Mouse (Mus musculus): ENCODE results near the gene Cabp4. TPM values are rescaled to one million over a fixed set of nuclear protein-coding genes. Genes with fewer than 3 reads are reported as not detected.

Cabp4 gene
- polyA plus RNA-seq, 1 experiment from 2014 or later, result not detected

DNA sequence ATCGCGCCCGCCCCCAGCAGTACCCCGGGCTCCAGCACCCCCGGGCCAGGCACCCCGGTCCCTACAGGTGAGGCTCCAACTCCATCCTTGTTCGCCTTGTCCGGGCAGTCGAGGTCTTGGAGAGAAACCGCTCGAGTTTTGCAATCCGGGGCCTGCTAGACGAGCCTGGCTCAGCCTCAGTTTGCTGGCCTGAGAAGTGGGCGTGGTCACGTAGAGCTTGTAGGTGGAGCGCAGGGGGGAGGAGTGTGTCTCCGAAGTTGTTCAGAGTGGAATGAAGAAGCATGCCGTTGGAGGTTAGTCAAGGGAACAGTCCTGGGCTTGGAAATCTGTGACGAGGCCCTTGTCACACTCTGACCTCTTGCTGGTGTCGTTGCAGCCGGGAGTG is 46.4 kb downstream of the Cabp4 start:
- Histone ChIP-seq H3K4me1 (peaks cover 49% of the 10 kb centered on the region), H3K36me3 (0 out of 2 replicates have a peak, but pooled peaks cover 3% of the 10 kb centered on the region), H3K27ac (replicated peaks) (peak overlapping the region; percentile 76), H3K9ac (peak overlapping the region; percentile 79), H3K4me2 (peak overlapping the region; percentile 80), H3K4me3 (peak overlapping the region; percentile 76), H3K27me3 (replicated peaks) (peaks cover 30% of the 10 kb centered on the region), H3K9me3 (no peaks in the 10 kb centered on the region)
- WGBS, result 2% methylated on average over 21 of the region's 21 CpGs
- ATAC-seq (ENCODE audit: extremely low read depth, insufficient number of reproducible peaks, low FRiP score, low TSS enrichment), result peak; percentile 48

DNA sequence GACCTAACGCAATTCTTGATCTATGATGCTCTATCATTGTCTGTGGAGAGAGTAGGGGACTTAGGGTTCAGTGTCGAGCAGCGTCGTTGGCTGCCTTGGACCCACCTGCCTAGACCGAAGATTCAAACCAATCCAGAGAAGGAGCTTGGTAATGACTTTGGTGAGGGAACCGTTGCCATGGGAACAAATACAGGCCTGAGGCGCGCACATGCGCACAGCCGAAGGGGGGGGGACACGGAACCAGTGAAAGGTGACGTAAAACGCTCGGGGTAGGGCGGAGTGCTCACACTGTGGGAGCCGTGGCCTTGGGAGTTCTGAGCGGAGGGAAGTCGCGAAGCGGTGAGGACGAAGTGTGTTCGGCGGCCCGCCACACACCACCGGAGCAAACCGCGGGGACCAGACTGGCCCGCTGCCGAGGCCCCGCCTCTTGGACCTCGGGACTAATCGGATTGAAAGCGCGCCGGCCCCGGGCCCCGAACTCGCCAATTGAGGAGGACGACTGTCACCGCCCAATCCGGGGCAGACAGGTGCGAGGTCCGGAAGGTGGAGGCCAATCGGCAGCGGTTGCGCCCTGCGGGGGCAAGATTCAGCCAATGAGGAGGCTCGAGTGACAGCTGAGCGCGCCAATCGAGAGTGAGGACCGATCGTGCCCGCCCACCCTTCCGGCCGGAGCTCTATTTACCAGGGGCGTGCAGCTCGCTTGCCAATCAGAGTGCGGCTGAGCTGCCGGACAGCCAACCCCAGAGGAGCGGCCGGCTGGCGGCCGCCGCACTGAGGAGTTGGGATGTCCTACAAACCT is 47.0 kb downstream of the Cabp4 start, which contains the start of gene Cdk2ap2:
Gene Cdk2ap2 (plus strand): TSS at position 541 of the 799 bp plus-strand sequence.
- under 1% methylated on average over 65 of the region's 65 CpGs for WGBS

DNA sequence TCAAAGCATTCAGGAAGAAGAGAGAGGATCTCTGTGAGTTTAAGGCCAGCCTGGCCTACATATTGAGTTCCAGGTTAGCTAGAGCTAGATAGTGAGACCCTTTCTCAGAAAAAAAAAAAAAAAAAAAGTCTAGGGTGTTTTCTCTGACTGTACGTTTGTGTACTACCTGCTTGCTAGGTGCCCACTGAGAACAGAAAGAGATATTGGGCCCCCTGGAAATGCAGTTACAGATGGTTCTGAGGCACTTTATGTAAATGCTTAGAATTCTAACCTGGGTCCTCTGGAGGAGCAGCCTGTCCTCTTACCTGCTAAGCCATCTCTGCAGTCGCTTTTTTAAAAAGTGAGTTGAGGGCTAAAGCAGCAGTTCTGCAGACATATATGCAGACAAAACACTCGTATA is 48.0 kb downstream of the Cabp4 start:
- peaks cover 13% of the 10 kb centered on the region for H3K27me3 ChIP-seq (replicated peaks)
- H3K9me3 ChIP-seq, result no peaks in the 10 kb centered on the region
- H3K4me2 ChIP-seq, result peak overlapping the region; percentile 80; the same call in 1 of the 2 replicates
- WGBS, result 60% methylated on average over 3 of the region's 3 CpGs
- H3K36me3 ChIP-seq, result no peaks in the 10 kb centered on the region
- H3K27ac ChIP-seq (replicated peaks), result no peak overlapping the region
- H3K4me1 ChIP-seq, result peaks cover 44% of the 10 kb centered on the region
- H3K4me3 ChIP-seq, result 0 out of 2 replicates have a peak overlapping the region, but pooled peaks have one; percentile 76
- no peak overlapping the region for H3K9ac ChIP-seq
- ATAC-seq (ENCODE audit: extremely low read depth, insufficient number of reproducible peaks, low FRiP score, low TSS enrichment), result no peak

More for the DNA sequence above, 47.0 kb downstream of the Cabp4 start, which contains the start of gene Cdk2ap2:
- Histone ChIP-seq H3K36me3 (no peaks in the 10 kb centered on the region), H3K9ac (peak within 1 kb of the TSS; percentile 82), H3K4me2 (peak within 1 kb of the TSS; percentile 80), H3K27me3 (replicated peaks) (peaks cover 24% of the 10 kb centered on the region), H3K9me3 (no peaks in the 10 kb centered on the region), H3K27ac (replicated peaks) (peak within 1 kb of the TSS; percentile 87), H3K4me1 (peaks cover 49% of the 10 kb centered on the region), H3K4me3 (peak within 1 kb of the TSS; percentile 76)
- ATAC-seq (ENCODE audit: extremely low read depth, insufficient number of reproducible peaks, low FRiP score, low TSS enrichment), result peak; percentile 89

DNA sequence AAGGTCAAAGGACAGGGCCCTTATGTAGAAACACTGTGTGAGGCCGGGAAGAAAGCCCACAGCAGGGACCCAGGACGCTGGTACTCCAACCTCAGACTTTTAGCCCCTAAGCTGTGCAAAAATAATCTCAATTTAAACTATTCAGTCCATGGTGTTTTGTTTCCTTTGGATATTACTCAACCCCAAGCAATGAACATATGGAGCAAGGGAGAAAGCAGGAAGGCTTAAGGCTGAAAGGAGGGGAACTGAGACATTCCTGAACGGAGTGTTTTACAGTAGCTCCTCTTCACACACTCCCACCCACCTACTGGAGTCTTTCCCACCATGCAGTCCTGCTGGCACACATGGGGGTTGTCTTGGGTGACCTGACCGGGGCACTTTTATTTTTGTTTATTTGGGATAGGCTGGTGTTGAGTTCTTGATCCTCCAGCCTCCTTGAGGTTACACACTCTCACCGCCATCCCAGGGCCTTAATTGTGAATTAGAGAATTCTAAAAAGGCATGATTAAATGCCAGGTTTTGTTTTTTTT is 49.0 kb downstream of the Cabp4 start:
- H3K4me3 ChIP-seq, result no peak overlapping the region
- H3K4me1 ChIP-seq, result peaks cover 34% of the 10 kb centered on the region
- no peak for ATAC-seq (ENCODE audit: extremely low read depth, insufficient number of reproducible peaks, low FRiP score, low TSS enrichment)
- H3K4me2 ChIP-seq, result no peak overlapping the region
- H3K9ac ChIP-seq, result no peak overlapping the region
- no peaks in the 10 kb centered on the region for H3K9me3 ChIP-seq
- peaks cover 6% of the 10 kb centered on the region; the same call in 1 of the 2 replicates for H3K27me3 ChIP-seq (replicated peaks)
- 70% methylated on average over 5 of the region's 5 CpGs for WGBS
- H3K36me3 ChIP-seq, result no peaks in the 10 kb centered on the region
- H3K27ac ChIP-seq (replicated peaks), result no peak overlapping the region

DNA sequence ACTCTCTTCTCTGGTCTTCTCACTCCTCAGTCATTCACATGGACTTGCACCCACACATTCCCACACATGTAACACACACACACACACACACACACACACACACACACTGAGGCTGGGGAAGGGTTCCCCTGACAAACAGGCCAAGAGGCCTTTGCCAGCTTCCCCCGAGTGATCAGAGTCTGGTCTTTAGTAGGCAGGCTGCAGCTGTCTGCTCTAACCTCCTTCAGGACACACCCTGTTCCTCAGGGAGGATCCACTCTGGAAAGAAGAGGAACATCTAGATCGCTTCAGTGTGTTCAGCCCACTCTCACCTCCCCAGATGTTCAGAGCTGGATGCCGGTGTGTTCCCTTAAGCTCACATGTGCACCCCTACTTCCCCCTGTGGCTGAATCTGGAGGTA is 49.5 kb downstream of the Cabp4 start:
- WGBS, result 78% methylated on average over 3 of the region's 3 CpGs

GRCm38 (mm10) chr19:4093772-4094171 is 50.1 kb downstream of the Cabp4 start:
- H3K27ac ChIP-seq (replicated peaks), result no peak overlapping the region
- H3K4me1 ChIP-seq, result peaks cover 24% of the 10 kb centered on the region
- H3K4me3 ChIP-seq, result no peak overlapping the region
- no peak for ATAC-seq (ENCODE audit: extremely low read depth, insufficient number of reproducible peaks, low FRiP score, low TSS enrichment)
- H3K36me3 ChIP-seq, result no peaks in the 10 kb centered on the region
- 66% methylated on average over 7 of the region's 7 CpGs for WGBS
- no peaks in the 10 kb centered on the region for H3K9me3 ChIP-seq
- H3K9ac ChIP-seq, result no peak overlapping the region
- H3K4me2 ChIP-seq, result no peak overlapping the region
- H3K27me3 ChIP-seq (replicated peaks), result peaks cover 16% of the 10 kb centered on the region

More for the DNA sequence above, 49.5 kb downstream of the Cabp4 start:
- Histone ChIP-seq H3K4me2 (no peak overlapping the region), H3K9ac (no peak overlapping the region), H3K4me1 (peaks cover 29% of the 10 kb centered on the region), H3K9me3 (no peaks in the 10 kb centered on the region), H3K36me3 (no peaks in the 10 kb centered on the region), H3K27ac (replicated peaks) (no peak overlapping the region), H3K4me3 (no peak overlapping the region), H3K27me3 (replicated peaks) (peaks cover 10% of the 10 kb centered on the region)
- no peak for ATAC-seq (ENCODE audit: extremely low read depth, insufficient number of reproducible peaks, low FRiP score, low TSS enrichment)

DNA sequence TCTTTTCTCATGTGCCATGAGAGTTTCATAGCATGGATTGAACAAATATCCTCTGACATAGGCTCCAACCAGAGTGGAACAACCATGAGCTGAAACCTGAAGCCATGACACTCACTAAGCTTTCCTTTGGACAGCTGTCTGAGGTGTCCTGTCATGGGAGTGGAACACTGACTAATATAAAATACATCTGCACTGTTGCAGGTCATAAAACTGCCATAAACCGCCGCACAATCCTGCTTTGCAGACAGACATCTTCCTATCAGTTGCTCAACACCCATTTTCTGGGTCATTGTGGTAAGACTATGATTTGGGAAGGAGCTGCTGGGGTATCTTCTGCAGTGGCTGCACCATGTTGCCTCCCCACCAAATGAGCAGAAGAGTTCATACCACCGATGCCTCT is 51.1 kb downstream of the Cabp4 start:
- Histone ChIP-seq H3K9me3 (no peaks in the 10 kb centered on the region), H3K27ac (replicated peaks) (no peak overlapping the region), H3K4me2 (no peak overlapping the region), H3K4me1 (peaks cover 16% of the 10 kb centered on the region), H3K4me3 (no peak overlapping the region), H3K27me3 (replicated peaks) (peaks cover 23% of the 10 kb centered on the region), H3K9ac (no peak overlapping the region), H3K36me3 (no peaks in the 10 kb centered on the region)
- no peak for ATAC-seq (ENCODE audit: extremely low read depth, insufficient number of reproducible peaks, low FRiP score, low TSS enrichment)
- WGBS, result 79% methylated on average over 3 of the region's 3 CpGs

DNA sequence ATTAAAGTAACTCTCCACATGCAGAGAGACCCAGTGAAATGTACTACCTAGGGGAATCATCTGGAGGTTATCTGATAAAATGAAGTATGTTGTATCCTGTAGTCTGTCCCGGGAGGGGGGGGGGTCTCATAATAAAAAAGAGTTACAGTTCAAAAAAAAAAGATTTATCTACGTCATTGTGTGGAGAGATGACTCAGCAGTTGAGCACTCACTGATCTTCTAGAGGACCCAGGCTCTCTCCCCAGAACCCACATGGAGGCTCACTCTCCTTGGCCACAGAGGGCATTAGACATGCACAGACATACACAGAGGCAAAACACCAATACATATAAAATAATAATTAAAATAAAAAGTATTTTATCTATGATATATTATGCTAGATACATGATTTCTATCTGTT is 52.5 kb downstream of the Cabp4 start:
- H3K9ac ChIP-seq, result no peak overlapping the region
- no peak for ATAC-seq (ENCODE audit: extremely low read depth, insufficient number of reproducible peaks, low FRiP score, low TSS enrichment)
- H3K9me3 ChIP-seq, result no peaks in the 10 kb centered on the region
- H3K27me3 ChIP-seq (replicated peaks), result peaks cover 23% of the 10 kb centered on the region
- H3K4me2 ChIP-seq, result no peak overlapping the region
- H3K4me1 ChIP-seq, result peaks cover 15% of the 10 kb centered on the region
- H3K36me3 ChIP-seq, result no peaks in the 10 kb centered on the region
- H3K4me3 ChIP-seq, result no peak overlapping the region
- H3K27ac ChIP-seq (replicated peaks), result no peak overlapping the region
- WGBS, result 47% methylated on average over 2 of the region's 2 CpGs

DNA sequence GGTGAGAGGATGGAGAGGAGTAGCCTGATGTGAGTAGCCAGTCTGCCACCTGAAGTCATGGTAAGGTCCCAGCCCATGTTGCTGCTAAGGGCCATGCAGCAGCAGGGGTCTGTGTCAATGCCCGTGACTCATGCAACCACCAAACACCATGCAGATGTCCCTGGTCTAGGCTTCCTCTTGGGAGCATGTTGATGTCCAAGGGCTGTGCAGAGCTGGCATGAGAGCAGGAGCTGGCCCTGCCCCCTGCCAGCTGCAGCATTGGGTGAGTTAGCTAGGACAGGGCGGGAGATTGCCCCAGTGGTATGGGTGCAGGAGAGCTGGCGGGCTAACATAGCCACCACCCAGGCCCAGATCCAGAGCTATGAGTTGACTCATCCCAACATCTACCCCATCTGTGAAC is 53.4 kb downstream of the Cabp4 start:
- ATAC-seq (ENCODE audit: extremely low read depth, insufficient number of reproducible peaks, low FRiP score, low TSS enrichment), result no peak
- H3K4me2 ChIP-seq, result no peak overlapping the region
- no peak overlapping the region for H3K9ac ChIP-seq
- peaks cover 31% of the 10 kb centered on the region for H3K27me3 ChIP-seq (replicated peaks)
- no peak overlapping the region for H3K27ac ChIP-seq (replicated peaks)
- H3K36me3 ChIP-seq, result no peaks in the 10 kb centered on the region
- no peak overlapping the region for H3K4me3 ChIP-seq
- H3K9me3 ChIP-seq, result no peaks in the 10 kb centered on the region
- peaks cover 10% of the 10 kb centered on the region for H3K4me1 ChIP-seq
- WGBS, result 72% methylated on average over 3 of the region's 3 CpGs

DNA sequence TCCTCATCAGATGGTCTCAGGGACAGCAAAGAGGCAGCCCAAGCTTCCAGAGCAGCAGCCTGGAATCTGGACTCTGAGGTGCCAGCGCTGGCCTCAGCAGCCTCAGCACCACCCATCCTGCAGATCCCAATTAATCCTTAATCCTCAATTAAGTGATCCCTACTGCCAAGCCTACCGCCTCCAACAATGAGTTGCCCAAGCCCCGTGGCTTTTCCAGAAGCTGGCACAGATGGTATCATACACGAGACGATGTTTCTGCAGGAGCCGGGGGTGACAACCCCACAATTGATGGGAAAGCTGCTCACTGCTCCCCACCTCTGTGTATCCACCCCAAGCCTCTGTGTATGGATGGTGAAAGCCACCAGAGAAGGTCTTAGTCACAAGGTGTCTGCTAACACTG is 54.7 kb downstream of the Cabp4 start:
- 72% methylated on average over 6 of the region's 6 CpGs for whole genome bisulfite sequencing

DNA sequence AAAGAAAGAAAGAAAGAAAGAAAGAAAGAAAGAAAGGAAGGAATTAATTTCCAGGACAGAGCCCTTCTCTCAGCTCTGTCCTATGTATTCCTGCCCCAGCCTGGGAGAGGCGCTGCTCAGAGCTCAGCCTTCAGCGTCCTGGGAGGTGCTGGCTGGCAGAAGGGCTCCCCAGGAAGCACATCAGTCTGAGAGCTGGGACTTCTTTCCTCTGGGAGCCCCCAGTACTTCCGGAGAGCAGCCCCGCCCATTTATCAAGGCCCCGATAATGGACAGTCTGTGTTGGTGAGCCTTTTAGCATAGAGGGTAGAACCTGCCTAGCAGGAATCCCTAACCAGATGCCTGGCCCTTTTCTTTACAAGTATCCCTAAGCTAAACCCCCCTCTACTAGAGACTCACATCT is 55.7 kb downstream of the Cabp4 start:
- Histone ChIP-seq H3K4me2 (no peak overlapping the region), H3K9me3 (no peaks in the 10 kb centered on the region), H3K27ac (replicated peaks) (no peak overlapping the region), H3K4me1 (peaks cover 13% of the 10 kb centered on the region), H3K27me3 (replicated peaks) (peaks cover 52% of the 10 kb centered on the region), H3K9ac (no peak overlapping the region), H3K36me3 (no peaks in the 10 kb centered on the region), H3K4me3 (no peak overlapping the region)
- no peak for ATAC-seq (ENCODE audit: extremely low read depth, insufficient number of reproducible peaks, low FRiP score, low TSS enrichment)
- WGBS, result 47% methylated on average over 5 of the region's 5 CpGs

More for the DNA sequence above, 54.7 kb downstream of the Cabp4 start:
- H3K27ac ChIP-seq (replicated peaks), result no peak overlapping the region
- no peaks in the 10 kb centered on the region for H3K36me3 ChIP-seq
- no peak for ATAC-seq (ENCODE audit: extremely low read depth, insufficient number of reproducible peaks, low FRiP score, low TSS enrichment)
- H3K9me3 ChIP-seq, result no peaks in the 10 kb centered on the region
- no peak overlapping the region for H3K4me3 ChIP-seq
- H3K27me3 ChIP-seq (replicated peaks), result peaks cover 42% of the 10 kb centered on the region
- H3K4me2 ChIP-seq, result no peak overlapping the region
- peaks cover 10% of the 10 kb centered on the region for H3K4me1 ChIP-seq
- H3K9ac ChIP-seq, result no peak overlapping the region
